Mouse (Mus musculus): ENCODE data around the gene Eno1. TPM values are rescaled to one million over a fixed set of nuclear protein-coding genes. Genes with fewer than 3 reads are reported as not detected.

Eno1 gene
- polyA plus RNA-seq, 1 experiment from 2014 or later = 1,142 TPM

- WGBS = 38% methylated on average over 8 of the region's 8 CpGs
Observed at GRCm38 (mm10) chr4:150234599-150235327, 1.8 kb upstream of the Eno1 start.

DNA sequence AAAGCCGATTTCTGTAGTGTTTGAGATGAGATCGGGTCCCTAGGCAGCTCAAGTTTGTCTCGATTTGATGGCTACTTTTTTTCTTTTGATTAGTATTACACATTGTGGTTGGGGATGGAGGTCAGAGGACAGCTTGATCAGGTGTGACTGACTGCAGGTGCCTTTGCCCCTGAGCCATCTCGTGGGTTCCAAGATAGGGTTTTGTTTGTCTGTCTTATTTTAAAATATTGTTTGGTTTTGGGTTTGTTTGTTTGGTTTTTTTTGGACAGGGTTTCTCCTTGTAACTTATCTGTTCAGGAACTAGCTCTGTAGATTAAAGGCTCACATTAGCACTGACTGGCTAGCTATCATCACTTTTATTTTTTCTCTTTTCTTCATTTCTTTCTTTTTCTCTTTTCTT is 936 bp upstream of the Eno1 start:
- Histone ChIP-seq H3K4me2 (ENCODE audit: low read length) (no peak overlapping the region), H3K27me3 (ENCODE audit: control insufficient read depth, insufficient read depth, low read depth, low read length) (no peaks in the 10 kb centered on the region), H3K9ac (ENCODE audit: low read depth, low read length) (no peak overlapping the region), H3K4me1 (ENCODE audit: control insufficient read depth, insufficient read depth, low read length) (peaks cover 30% of the 10 kb centered on the region), H3K9me3 (replicated peaks; ENCODE audit: control insufficient read depth, low read length, poor library complexity, severe bottlenecking) (no peaks in the 10 kb centered on the region), H3K4me3 (ENCODE audit: low read depth, low read length) (no peak overlapping the region), H3K27ac (ENCODE audit: low read length) (no peak overlapping the region), H3K36me3 (ENCODE audit: control insufficient read depth, insufficient read depth, low read length) (no peaks in the 10 kb centered on the region)
- WGBS = 74% methylated on average over 4 of the region's 4 CpGs
- no peak for ATAC-seq

More at GRCm38 (mm10) chr4:150234599-150235327, 1.8 kb upstream of the Eno1 start:
- H3K27ac ChIP-seq (ENCODE audit: low read length) = peak overlapping the region; percentile 63
- H3K4me1 ChIP-seq (ENCODE audit: control insufficient read depth, insufficient read depth, low read length) = peaks cover 23% of the 10 kb centered on the region
- ATAC-seq = no peak
- no peaks in the 10 kb centered on the region for H3K9me3 ChIP-seq (replicated peaks; ENCODE audit: control insufficient read depth, low read length, poor library complexity, severe bottlenecking)
- H3K4me3 ChIP-seq (ENCODE audit: low read depth, low read length) = no peak overlapping the region
- no peak overlapping the region for H3K4me2 ChIP-seq (ENCODE audit: low read length)
- no peak overlapping the region for H3K9ac ChIP-seq (ENCODE audit: low read depth, low read length)
- no peaks in the 10 kb centered on the region for H3K27me3 ChIP-seq (ENCODE audit: control insufficient read depth, insufficient read depth, low read depth, low read length)
- H3K36me3 ChIP-seq (ENCODE audit: control insufficient read depth, insufficient read depth, low read length) = no peaks in the 10 kb centered on the region

- WGBS = 84% methylated on average over 8 of the region's 8 CpGs
- Histone ChIP-seq H3K27ac (ENCODE audit: low read length) (peak overlapping the region; percentile 100), H3K9me3 (replicated peaks; ENCODE audit: control insufficient read depth, low read length, poor library complexity, severe bottlenecking) (no peaks in the 10 kb centered on the region), H3K4me3 (ENCODE audit: low read depth, low read length) (peak overlapping the region; percentile 84), H3K27me3 (ENCODE audit: control insufficient read depth, insufficient read depth, low read depth, low read length) (no peaks in the 10 kb centered on the region), H3K4me1 (ENCODE audit: control insufficient read depth, insufficient read depth, low read length) (peaks cover 29% of the 10 kb centered on the region), H3K36me3 (ENCODE audit: control insufficient read depth, insufficient read depth, low read length) (no peaks in the 10 kb centered on the region), H3K4me2 (ENCODE audit: low read length) (peak overlapping the region; percentile 54), H3K9ac (ENCODE audit: low read depth, low read length) (peak overlapping the region; percentile 91)
- ATAC-seq = no peak
Observed at GRCm38 (mm10) chr4:150236031-150236430, 490 bp upstream of the Eno1 start.

DNA sequence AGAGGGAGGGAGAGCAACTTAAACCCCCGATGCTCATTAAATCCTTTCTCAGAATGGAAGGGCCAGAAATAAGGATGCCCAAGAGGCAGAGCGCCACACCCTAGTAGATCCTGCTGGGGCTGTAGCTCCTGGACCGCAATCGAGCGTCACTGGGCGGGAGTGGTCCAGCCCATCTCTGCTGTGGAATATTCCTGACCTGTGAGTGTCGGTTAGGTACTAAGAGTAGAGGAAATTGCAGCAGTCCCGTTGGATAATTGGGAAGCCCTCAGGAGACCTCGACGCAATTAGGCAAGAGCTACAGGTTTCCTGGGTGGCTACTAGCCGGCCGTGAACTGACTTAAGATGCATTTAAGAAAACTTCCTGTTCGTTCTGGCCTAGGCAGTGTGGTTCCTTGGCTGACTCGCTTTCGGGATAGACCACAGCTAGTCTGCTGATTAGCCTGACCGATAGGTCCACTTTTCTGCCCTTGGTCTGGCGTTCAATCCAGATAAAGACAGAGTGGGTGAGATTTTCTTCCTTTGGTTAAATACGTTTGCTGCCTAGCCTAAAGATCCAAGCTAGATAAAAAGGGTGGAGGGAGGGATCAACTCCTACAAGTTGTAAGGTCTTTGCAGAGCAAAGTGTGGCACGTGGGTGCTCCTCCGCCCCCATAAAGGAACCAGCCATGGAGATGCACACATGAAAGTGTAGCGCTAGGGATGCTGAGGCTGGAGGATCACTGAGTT is 1.3 kb downstream of the Eno1 start:
- H3K36me3 ChIP-seq (ENCODE audit: control insufficient read depth, insufficient read depth, low read length) = peaks cover 10% of the 10 kb centered on the region; the same call in 1 of the 2 replicates
- under 1% methylated on average over 21 of the region's 21 CpGs for WGBS
- H3K4me2 ChIP-seq (ENCODE audit: low read length) = peak overlapping the region; percentile 94
- H3K4me3 ChIP-seq (ENCODE audit: low read depth, low read length) = peak overlapping the region; percentile 84
- 0 out of 2 replicates have a peak, but pooled peaks have one; percentile 32 for ATAC-seq
- peak overlapping the region; percentile 100 for H3K27ac ChIP-seq (ENCODE audit: low read length)
- peaks cover 34% of the 10 kb centered on the region for H3K4me1 ChIP-seq (ENCODE audit: control insufficient read depth, insufficient read depth, low read length)
- H3K9me3 ChIP-seq (replicated peaks; ENCODE audit: control insufficient read depth, low read length, poor library complexity, severe bottlenecking) = no peaks in the 10 kb centered on the region
- H3K27me3 ChIP-seq (ENCODE audit: control insufficient read depth, insufficient read depth, low read depth, low read length) = no peaks in the 10 kb centered on the region
- H3K9ac ChIP-seq (ENCODE audit: low read depth, low read length) = peak overlapping the region; percentile 91

- Histone ChIP-seq H3K9me3 (replicated peaks; ENCODE audit: control insufficient read depth, low read length, poor library complexity, severe bottlenecking) (no peaks in the 10 kb centered on the region), H3K27ac (ENCODE audit: low read length) (0 out of 2 replicates have a peak overlapping the region, but pooled peaks have one; percentile 13), H3K4me2 (ENCODE audit: low read length) (peak overlapping the region; percentile 94), H3K36me3 (ENCODE audit: control insufficient read depth, insufficient read depth, low read length) (peaks cover 13% of the 10 kb centered on the region), H3K4me3 (ENCODE audit: low read depth, low read length) (peak overlapping the region; percentile 84), H3K9ac (ENCODE audit: low read depth, low read length) (peak overlapping the region; percentile 91), H3K27me3 (ENCODE audit: control insufficient read depth, insufficient read depth, low read depth, low read length) (no peaks in the 10 kb centered on the region), H3K4me1 (ENCODE audit: control insufficient read depth, insufficient read depth, low read length) (peaks cover 34% of the 10 kb centered on the region)
- WGBS = 5% methylated on average over 3 of the region's 3 CpGs
- no peak for ATAC-seq
Observed at GRCm38 (mm10) chr4:150238433-150239086, 2.0 kb downstream of the Eno1 start.

DNA sequence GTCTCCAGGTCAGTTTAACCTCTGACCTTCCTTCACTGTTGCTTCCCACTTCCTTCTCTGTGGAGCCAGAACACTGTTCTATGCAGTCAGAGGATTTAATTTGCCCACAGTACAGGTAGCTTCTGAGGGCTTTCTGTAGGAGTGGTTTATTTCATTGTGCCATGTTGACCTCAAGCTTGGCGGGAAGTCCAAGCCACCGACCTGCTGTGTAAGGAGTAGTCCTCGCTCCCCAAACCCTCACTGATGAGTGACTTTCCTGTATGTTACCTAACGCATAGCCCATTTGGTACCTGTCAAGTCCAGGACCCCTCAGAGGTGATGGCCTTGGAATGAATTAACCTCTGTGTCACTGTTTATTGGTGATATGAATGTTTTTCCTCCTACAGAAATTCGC is 2.6 kb downstream of the Eno1 start:
- peaks cover 13% of the 10 kb centered on the region for H3K36me3 ChIP-seq (ENCODE audit: control insufficient read depth, insufficient read depth, low read length)

DNA sequence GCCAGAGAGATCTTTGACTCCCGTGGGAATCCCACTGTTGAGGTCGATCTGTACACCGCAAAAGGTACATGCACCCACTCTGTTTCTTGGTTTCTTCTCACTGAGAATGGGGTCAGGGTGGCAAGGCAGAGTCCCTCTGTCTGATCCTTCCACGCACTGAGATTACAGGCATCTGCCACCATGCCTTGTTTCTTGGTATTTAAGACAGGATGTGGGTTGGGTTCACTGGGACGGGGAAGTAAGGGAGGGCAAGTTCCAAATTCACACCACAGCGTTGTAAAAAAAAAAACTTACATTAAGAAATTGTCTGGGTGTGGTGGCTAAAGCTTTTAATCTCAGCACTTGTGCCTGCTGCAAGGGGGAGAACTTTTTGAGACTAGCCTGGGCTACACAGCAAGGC is 3.0 kb downstream of the Eno1 start:
- Histone ChIP-seq H3K27ac (ENCODE audit: low read length) (no peak overlapping the region), H3K4me1 (ENCODE audit: control insufficient read depth, insufficient read depth, low read length) (peaks cover 34% of the 10 kb centered on the region), H3K36me3 (ENCODE audit: control insufficient read depth, insufficient read depth, low read length) (peaks cover 17% of the 10 kb centered on the region), H3K9me3 (replicated peaks; ENCODE audit: control insufficient read depth, low read length, poor library complexity, severe bottlenecking) (no peaks in the 10 kb centered on the region), H3K9ac (ENCODE audit: low read depth, low read length) (no peak overlapping the region), H3K27me3 (ENCODE audit: control insufficient read depth, insufficient read depth, low read depth, low read length) (no peaks in the 10 kb centered on the region), H3K4me3 (ENCODE audit: low read depth, low read length) (peak overlapping the region; percentile 84; the same call in 1 of the 2 replicates), H3K4me2 (ENCODE audit: low read length) (peak overlapping the region; percentile 94)
- no peak for ATAC-seq
- WGBS = 38% methylated on average over 6 of the region's 6 CpGs

More for the DNA sequence above, 2.6 kb downstream of the Eno1 start:
- Histone ChIP-seq H3K4me3 (ENCODE audit: low read depth, low read length) (peak overlapping the region; percentile 84), H3K27ac (ENCODE audit: low read length) (no peak overlapping the region), H3K9ac (ENCODE audit: low read depth, low read length) (0 out of 2 replicates have a peak overlapping the region, but pooled peaks have one; percentile 91), H3K4me2 (ENCODE audit: low read length) (peak overlapping the region; percentile 94), H3K27me3 (ENCODE audit: control insufficient read depth, insufficient read depth, low read depth, low read length) (no peaks in the 10 kb centered on the region), H3K4me1 (ENCODE audit: control insufficient read depth, insufficient read depth, low read length) (peaks cover 34% of the 10 kb centered on the region), H3K9me3 (replicated peaks; ENCODE audit: control insufficient read depth, low read length, poor library complexity, severe bottlenecking) (no peaks in the 10 kb centered on the region)
- ATAC-seq = no peak
- 35% methylated on average over 5 of the region's 5 CpGs for WGBS

DNA sequence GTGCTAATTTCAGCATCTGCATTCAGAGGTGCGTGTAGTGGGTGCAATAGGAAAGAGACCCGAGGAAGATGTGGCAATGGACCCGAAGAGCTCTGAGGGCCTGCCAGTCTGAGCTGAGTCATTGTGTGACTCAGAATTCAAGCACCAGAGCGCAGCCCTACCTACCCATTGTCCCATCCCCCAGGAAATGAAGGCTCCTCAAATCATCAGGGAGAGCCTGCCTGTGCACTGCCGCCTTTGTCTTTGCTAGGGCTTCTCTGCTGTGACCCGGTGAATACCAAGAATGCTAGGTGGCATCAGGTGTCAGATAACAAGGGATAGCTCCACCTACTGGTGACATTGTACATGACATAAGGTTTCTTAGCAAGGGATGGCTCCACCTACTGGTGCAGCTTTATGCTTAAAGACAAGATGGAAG is 3.4 kb downstream of the Eno1 start:
- ATAC-seq = no peak
- peaks cover 20% of the 10 kb centered on the region for H3K36me3 ChIP-seq (ENCODE audit: control insufficient read depth, insufficient read depth, low read length)
- H3K4me2 ChIP-seq (ENCODE audit: low read length) = peak overlapping the region; percentile 94
- 13% methylated on average over 6 of the region's 6 CpGs for WGBS
- H3K27ac ChIP-seq (ENCODE audit: low read length) = no peak overlapping the region
- no peaks in the 10 kb centered on the region for H3K27me3 ChIP-seq (ENCODE audit: control insufficient read depth, insufficient read depth, low read depth, low read length)
- no peak overlapping the region for H3K9ac ChIP-seq (ENCODE audit: low read depth, low read length)
- H3K4me3 ChIP-seq (ENCODE audit: low read depth, low read length) = peak overlapping the region; percentile 16
- H3K4me1 ChIP-seq (ENCODE audit: control insufficient read depth, insufficient read depth, low read length) = peaks cover 34% of the 10 kb centered on the region
- H3K9me3 ChIP-seq (replicated peaks; ENCODE audit: control insufficient read depth, low read length, poor library complexity, severe bottlenecking) = no peaks in the 10 kb centered on the region

Data from midbrain, embryonic 16.5 days (tissue).